Mouse (Mus musculus) CH12.LX (cell line): Measurements from ENCODE around the gene Lpcat3.

Experiments
- CTCF ChIP-seq, 2 experiments: IDR thresholded peaks in 1 of 2; conservative IDR thresholded peaks in 1 of 2; 2 replicates each; pipeline ENCODE4 v1.5.1; 2011 to 2012; ENCODE audit warnings: low read depth in 2 of 2, low read length in 2 of 2, improper control_type of control experiment in 1 of 2, inconsistent platforms in 1 of 2, mild to moderate bottlenecking in 1 of 2, moderate library complexity in 1 of 2
- MAX ChIP-seq: IDR thresholded peaks from 2 replicates; pipeline ENCODE4 v1.6.1; 2011; ENCODE audit warnings: low read length, improper control_type of control experiment
- PAX5 ChIP-seq: IDR thresholded peaks from 2 replicates; pipeline ENCODE4 v1.6.1; 2012; ENCODE audit warnings: low read length, inconsistent platforms, mixed read lengths
- POLR2A ChIP-seq: IDR thresholded peaks from 2 replicates; pipeline ENCODE4 v1.6.1; 2011; ENCODE audit warnings: low read depth, mild to moderate bottlenecking, improper control_type of control experiment, low read length
- POLR2AphosphoS2 ChIP-seq: IDR thresholded peaks from 2 replicates; pipeline ENCODE4 v1.6.1; 2011; ENCODE audit warnings: low read depth, low read length, improper control_type of control experiment
- SMC3 ChIP-seq: IDR thresholded peaks from 2 replicates; pipeline ENCODE4 v1.6.1; 2011; ENCODE audit warnings: low read depth, low read length, improper control_type of control experiment
- ZC3H11A ChIP-seq: IDR thresholded peaks from 2 replicates; pipeline ENCODE4 v1.6.1; 2012; ENCODE audit warnings: low read depth, mild to moderate bottlenecking, inconsistent platforms, low read length, improper control_type of control experiment

DNA sequence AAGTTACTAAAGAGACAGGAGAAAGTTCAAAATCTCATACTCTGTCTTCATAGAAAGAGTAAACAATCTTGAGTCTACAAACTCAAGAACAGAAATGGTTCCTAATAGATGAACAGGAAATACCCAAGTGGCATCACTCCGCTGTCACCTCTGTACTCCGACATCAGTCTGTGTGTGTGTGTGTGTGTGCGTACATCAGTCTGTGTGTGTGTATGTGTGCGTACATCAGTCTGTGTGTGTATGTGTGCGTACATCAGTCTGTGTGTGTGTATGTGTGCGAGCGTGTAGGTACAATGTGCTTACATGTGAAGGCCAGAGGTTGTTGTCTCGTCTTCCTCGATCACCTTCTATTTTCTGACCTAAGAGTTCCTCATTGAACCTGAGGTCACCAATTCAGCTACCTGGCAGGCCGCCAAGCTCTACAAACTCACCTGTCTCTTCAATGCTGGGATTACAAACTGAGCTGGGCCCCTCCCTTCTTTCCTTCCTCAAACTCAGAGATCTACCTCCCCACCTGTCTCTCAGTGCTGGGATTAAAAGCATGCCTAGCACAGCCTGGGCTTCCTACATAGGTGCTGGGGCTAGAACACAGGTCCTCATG is 45.6 kb downstream of the Lpcat3 start:
- no peak for TF ChIP-seq PAX5
- no peak for TF ChIP-seq POLR2AphosphoS2
- TF ChIP-seq MAX = no peak
- TF ChIP-seq CTCF (conservative IDR thresholded peaks at IDR 0.05 in 1 of 2, IDR thresholded peaks at IDR 0.05 in 1 of 2; ENCODE audit: low read depth in 2 of 2, low read length in 2 of 2) = no peak
- no peak for TF ChIP-seq SMC3
- TF ChIP-seq POLR2A = no peak
- TF ChIP-seq ZC3H11A = no peak
